Mouse (Mus musculus) thymus, adult 2 months (tissue): Measurements from ENCODE around the gene Zc3h15.

Source experiments
- CTCF ChIP-seq: fragments of 200-500 bp; IDR thresholded peaks from 2 replicates; pipeline ENCODE4 v1.5.1; 2012; ENCODE audit warnings: mild to moderate bottlenecking, control low read depth, low read length, moderate library complexity, borderline replicate concordance; ENCODE audit not compliant: control insufficient read depth, poor library complexity, insufficient read depth; ENCODE audit errors: extremely low read depth
- POLR2A ChIP-seq: fragments of 200-500 bp; IDR thresholded peaks from 2 replicates; pipeline ENCODE4 v1.6.1; 2012; ENCODE audit warnings: mild to moderate bottlenecking, low read length, control low read depth, moderate library complexity; ENCODE audit not compliant: control insufficient read depth, poor library complexity, insufficient read depth; ENCODE audit errors: extremely low read depth

DNA sequence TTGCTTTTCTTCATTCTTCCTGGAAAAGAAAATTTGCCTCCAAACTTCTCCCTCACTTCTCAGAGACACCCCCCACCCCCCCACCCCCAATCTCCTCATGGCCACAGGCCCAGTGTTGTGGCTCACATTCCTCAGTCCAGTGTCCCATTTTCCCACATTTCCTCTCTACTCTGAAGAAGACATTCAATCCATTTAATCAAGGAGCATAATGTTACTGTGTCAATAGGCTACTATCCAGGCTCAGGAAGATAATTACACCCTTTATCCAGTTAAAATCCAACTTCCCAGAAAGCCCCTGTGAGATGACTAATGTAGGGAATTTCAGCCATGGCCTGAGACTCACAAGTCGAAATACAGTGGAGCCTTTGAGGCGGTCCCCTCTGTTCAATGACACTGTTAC, 46.1 kb downstream of the Zc3h15 start:
- no peak for TF ChIP-seq CTCF
- TF ChIP-seq POLR2A: no peak
